Mouse (Mus musculus): ENCODE measurements around the gene Ugcg.
A peak's percentile ranks its signal among the peaks of the same experiment; 100 is the strongest.

The Ugcg gene

DNA sequence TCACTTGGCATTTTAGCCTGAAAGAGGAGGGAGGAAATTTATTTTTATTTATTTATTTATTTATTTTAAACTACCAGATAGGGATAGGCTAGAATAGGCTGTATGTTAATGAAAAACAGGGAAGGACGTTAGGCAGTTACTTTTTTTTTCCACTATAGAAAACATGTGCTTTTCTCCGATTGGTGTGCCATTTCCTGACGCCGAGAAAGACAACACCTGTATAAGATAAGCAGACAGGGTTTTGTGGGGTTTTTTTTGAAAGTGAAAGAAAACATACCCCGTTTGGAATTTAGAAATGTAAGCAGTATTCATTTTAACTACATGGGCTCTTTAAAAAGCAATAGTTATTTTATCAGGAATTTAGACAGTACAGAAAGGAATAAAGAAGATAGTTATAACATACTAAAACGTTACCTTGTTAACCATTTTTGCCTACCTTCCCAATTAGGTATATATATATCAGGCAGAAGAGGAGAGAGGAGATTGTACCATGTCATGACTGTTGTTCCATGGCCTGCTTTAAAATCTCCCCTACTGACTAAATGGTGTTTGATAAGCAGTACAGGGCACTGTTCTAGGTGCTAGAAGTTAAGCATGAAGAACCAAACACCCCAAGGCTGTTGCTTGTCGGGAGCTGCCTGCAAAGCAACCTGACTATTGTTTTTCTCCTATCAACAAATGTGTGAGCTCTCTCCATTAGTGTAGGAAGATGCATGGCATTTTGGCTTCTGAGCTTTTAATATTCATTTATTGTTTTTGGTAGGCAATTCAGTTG lies 1.8 kb downstream of the Ugcg start:
- DNase-seq: no peak

DNA sequence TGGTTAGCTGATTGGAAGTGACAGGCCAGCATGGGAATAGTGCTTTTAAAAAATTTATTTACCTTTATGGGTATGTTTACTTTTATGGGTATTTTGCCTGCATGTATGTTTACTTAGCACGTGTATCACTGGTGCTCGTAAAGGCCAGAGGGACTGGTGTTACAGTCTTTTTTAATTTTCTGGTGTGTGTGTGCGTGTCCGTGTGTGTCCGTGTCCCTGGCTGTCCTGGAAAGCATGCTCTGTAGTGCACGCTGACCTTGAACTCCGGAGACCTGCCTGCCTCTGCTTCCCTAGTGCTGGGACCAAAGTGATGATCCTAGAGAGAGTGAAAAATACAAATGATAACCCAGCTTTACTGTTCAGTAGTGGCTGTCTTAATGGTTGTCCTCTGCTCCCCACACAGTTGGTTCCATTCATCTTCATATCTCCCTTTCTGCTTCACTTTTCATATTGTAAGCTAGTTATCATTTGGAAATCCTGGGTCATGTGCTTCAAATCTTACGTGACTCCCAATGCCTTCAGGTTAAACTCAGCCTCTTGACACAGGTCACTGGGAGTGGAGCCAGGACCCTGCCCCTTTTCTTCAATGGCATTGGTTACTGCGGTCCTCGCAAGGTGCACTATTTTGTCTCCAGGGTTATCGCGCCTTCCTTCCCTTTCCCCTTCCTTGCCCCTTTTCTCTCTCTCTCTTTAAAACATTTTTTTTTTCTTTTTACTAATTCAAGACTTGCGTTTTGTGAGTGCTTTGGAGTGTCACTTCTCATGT lies 5.9 kb downstream of the Ugcg start:
- DNase-seq: peak in 1 of 2 experiments; percentile 42

DNA sequence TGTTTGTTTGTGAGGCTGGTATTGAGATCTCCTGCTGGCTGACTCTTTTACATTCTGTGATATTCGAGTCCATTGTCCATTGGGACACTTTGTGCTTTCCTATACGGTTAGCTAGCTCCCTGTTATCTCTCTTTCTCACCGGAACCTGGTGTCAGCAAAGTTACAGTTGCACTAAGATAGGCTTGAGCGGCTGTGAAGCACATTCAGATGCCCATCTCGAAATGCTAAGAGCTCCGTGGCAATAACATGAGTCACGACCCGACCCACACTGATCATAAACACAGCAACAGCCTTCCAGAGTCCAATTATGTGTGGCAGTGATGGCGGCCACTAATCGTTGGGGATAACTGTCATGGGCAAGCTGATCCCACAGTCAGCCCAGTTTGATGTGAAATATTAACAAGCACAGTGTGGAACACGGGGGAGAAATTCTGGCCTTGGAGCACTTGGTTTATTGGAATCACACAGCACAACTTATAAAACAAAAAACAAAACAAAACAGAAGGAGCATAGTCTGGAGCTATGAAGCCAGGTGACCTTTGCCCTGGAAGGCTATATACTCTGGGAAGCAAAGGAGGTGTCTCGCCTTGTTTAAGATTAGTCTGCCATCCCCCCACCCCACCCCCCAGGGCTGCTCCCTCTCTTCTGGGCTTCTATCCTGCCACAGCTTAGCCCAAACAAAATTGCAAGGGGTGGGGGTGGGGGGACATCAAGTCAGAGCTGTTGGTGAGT lies 7.5 kb downstream of the Ugcg start:
- peak in 1 of 2 experiments; percentile 10 for DNase-seq

DNA sequence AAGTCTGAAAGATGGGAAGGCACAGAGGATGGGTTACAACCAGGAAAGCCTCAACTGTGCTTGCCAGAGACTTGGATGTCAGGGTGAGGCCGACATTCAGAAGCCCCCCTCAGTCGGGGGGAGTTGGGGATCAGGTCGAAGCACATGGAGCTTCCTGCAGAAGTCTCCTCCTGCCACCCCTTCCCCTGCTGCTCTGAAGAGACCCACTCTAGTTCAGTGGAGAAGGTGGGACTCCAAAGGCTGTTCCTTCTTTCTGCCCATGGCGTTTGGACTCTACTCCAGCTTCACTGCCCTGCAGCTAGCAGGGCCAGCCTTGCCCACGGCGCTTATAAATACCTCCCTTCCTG lies 8.0 kb downstream of the Ugcg start:
- DNase-seq: no peak

DNA sequence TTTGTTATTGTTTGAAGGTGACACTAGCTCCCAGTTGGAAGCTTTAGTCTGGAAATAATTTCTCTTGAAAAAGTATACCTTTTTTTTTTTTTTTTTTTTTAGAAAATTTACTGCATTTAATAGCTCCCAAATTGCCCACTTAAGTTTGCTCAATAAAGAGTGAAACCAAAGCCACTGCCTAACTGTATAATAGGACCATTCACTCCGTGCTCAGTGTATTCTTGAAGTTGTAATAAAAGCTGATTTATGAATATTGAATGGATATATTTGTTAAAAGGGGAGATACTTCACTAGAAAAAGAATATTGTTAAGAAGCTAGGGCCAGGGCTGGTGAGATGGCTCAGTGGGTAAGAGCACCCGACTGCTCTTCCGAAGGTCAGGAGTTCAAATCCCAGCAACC lies 8.4 kb downstream of the Ugcg start:
- DNase-seq: no peak

DNA sequence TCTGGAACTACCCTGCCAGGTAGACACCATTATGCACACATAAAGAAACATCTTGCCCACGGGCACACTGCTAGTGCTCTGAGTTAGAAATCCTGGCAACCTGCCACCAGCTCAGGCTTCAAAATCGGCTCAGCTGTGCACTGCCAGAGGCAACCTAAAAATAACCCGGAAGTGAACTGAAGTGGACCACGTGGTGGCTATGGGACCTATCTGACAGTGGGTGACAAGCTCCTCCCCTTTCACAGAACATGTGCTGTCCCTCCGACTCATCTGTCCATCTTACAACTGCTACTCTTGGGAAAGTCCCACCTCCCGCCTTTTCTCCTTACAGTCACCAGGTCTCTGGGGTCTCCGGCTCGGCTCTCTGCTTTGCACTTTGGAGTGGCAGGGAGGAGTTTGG lies 10.3 kb downstream of the Ugcg start:
- DNase-seq: peak; percentile 42 to 74

DNA sequence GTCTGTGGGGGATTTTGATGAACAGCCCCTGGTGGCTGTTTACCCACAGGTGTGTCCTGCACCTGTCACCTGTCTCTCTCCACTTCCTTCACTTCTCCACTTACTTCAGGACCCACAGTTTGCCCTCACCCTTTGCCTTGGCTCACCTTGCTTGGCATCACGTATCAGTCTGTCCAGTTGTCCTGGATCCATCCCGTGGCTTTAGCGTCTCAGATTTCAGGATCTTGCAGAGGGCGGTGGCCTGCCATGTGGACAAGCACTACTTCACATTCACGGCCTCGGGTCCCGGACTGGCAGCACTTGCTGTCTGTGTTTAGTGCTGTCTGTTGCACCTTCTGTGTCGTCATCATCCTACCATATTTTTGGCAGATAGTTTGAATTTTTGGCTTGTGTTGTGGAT lies 10.7 kb downstream of the Ugcg start:
- DNase-seq: no peak

DNA sequence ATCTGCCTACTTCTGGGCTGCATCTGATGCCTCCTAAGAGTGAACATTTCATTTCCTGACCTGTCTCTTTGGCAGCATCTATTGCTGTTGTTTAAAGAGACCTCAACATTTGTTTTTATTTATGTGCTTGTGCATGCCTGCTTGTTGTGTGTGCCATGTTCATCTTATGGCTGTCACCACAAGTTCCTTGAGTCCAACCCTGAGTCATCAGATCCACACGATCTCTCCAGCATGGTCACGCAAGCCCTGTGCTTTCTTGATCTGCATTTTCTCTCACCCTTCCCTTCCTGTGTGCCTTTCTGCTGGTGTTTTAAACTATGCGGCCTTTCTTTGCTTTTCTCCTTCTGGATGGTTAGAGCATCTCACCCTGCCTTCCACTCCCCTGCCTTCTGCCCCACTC lies 11.6 kb downstream of the Ugcg start:
- no peak for DNase-seq

DNA sequence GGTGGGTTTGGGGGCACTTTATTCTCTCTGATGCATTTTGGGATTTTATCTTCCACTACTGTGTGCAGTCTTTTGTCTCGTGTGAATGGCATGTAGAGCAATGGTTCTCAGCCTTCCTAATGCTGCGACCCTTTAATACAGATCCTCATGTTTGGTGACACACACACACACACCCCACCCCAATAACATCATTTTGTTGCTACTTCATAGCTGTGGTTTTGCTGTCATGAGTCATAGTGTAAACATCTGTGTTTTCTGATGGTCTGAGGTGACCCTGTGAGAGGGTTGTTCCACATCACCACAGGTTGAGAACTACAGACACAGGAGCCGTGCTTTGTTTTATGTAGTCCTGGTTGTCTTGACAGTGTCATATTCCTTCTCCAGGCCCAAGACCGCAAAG lies 15.6 kb downstream of the Ugcg start:
- DNase-seq: no peak

DNA sequence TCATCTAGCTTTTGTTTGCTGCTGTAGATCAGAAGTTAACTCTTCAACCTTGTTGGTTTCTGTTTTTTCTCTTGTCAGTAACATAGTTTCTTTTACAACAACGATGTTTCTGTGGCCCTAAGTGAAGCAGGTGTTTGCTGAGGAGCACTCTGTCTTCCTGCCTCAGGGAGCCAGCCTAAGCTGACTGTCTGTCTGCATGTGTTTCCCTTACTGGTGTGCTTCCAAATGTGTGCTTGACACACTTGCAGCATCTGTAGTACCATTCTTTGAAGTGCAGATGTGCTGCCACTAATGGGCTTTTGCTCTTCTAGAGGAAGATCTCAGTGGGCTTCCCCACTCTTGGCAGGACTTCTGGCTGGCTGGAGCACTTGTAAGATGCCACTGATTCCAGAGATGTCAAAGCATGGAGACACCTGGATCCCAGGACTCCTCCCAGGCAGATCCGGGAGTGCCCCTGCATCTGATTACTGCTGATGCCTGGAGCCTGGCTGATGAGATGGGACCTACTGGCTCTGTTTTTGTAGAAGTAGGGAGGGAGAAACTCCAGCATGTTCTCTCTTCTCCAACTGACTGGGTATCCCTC lies 16.8 kb downstream of the Ugcg start:
- DNase-seq: no peak

DNA sequence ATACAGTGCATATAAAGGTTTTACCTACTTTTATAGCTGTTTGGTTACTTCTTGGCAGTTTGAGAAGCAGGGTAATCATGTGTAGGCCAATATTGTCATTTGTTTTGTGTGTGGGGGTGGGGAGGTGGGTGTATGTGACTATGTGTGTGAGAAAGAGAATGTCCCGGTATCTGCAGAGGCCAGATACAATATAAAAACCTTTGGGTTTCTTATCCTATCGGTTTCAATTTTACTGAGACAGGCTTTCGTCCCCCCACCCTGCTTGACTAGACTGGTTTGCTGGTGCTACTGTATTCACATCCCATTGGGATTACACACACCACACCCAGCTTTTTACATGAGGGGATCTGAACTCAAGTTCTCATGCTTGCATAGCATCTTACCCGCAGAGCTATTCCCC lies 17.5 kb downstream of the Ugcg start:
- no peak for DNase-seq

DNA sequence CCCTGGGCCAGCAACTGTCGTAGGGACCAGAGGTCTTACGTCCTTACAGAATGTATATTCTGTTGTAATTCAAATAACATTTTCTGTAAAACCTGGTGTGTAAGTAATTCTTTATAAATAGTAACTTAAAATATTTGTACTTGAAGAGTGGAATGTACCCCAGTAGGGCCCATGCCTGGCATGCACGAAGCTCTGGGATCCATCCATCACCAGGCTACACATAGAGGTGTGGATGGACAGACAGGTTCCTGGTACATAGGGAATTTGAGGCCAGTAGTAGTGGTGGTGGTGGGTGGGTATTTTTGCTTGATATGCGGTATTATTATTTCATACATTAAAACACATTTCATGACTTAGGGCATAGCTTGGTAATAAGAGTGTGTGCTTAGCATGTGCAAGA lies 19.6 kb downstream of the Ugcg start:
- DNase-seq: no peak

DNA sequence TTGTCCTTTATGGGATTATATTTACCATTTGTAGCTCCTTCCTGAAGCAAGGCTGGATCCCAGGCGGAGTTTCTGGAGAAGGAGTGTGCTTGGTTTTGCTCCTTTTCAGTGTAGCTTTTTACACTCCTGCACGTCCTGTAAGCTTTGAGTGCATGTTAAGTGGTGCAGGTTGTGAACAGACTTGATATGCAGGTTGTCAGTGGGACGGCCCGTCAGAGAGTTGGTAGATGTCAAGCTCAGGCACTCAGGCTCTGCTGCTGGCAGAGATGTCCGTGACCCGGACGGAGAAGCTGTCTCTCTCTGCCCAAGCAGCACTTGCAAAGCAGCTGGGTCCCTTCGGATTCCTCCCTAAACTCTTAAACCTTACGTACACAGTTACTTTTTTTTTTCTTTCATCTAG lies 22.1 kb downstream of the Ugcg start:
- no peak for DNase-seq

DNA sequence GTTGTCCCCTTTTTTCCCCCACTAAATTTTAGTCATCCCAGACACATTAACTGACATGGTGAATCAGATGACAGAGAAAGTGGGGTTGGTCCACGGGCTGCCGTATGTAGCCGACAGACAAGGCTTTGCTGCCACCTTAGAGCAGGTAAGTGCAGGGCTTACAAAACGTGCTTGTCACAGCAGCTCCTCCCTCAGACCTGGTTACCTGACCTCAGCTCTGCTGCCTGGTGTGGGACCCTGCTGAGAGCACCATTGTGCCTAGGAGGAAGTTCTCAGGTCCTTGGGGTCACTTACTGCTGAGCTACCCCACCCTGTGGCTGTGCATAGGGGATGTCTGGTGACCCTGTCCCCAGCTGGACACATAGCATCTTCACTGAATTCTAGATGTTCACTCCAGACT lies 24.8 kb downstream of the Ugcg start:
- DNase-seq: no peak

DNA sequence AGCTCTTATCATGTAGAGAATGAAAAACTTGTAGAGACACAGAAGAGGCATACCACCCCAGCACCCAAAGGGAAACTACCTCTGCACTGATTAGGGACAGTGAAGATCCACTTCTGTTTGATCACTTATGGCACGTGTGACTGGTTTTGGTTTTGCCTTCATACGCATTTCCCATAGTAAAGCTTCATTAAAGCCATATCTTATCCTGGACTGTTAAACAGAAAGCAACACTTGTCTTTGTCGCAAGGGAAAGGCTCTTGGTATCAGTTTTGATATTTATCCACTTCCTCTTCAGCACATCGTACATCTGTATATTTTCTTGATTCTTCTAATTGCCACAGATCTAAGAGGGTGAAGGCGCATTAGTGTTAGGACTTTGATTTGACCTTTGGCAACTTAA lies 25.6 kb downstream of the Ugcg start:
- DNase-seq: no peak

DNA sequence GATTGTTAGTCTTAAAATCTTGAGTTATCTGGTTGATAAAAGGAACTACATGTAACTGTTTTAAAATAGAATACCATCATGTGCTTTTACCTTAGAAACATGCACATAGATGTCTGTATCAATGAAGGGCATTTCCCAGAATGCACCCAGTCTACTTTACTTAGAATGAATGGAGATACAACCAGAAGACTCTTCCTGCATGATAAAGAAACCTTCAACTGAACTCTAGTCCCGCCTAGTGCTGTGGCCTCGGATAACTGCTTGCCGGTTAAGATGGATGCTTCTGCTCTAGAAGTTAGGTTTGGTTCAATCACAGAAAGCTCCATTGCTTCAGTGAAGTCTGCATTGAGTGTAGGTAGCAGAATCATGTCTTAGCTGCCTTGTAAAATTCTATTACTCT lies 26.5 kb downstream of the Ugcg start:
- no peak for DNase-seq

DNA sequence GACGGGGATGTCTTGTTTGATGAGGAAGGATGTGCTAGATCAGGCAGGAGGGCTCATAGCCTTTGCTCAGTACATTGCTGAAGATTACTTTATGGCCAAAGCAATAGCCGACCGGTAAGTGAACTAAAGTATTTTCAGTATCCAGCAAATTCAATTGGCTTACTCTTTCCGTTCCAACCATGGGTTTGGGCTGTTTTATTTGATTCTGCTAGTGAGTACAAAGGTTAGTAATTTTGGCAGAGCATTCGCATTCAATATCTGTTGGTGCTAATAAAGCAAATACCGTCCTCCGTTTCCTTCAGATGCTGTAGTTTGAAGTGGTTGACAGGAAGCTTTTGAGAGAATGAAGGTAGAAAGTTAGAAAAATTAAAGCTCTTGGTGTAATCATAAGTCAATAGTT lies 28.0 kb downstream of the Ugcg start:
- no peak for DNase-seq

DNA sequence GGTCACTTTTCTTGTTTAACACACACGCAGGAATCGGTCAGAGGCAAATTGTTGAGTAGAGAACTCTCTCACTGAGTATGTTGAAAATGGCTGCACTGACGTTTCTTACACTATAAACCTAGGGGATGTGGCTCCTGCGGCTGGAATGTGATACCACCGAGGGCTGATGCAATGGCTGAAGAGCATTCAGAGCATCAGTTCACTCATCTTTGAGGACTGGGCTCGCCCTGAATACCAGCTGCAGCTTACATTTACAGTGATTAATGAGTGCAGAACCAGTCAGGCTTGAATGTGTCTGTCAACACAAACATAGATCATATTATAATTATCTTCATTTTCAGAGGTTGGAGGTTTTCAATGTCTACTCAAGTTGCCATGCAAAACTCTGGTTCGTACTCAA lies 29.1 kb downstream of the Ugcg start:
- DNase-seq: no peak

DNA sequence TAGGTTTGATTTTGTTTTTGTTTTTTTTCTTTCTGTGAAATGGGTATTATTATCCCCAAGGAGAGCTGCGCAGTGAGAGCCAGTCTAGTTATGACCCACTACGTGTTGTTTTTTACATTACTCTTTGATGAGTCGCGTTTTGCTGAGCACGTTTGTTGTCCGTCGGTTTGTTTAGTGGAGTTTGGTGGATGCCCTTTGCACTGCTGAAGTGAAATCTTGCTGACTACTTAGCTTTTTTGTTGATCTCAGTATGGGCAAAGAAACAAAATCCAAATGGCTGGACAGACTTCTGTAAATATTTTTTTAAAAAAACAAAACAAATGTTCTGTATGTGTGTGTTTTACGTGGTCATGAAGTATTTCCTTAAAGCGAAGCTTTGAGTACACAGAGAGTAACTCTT lies 33.2 kb downstream of the Ugcg start:
- peak; percentile 29 to 50 for DNase-seq

DNA sequence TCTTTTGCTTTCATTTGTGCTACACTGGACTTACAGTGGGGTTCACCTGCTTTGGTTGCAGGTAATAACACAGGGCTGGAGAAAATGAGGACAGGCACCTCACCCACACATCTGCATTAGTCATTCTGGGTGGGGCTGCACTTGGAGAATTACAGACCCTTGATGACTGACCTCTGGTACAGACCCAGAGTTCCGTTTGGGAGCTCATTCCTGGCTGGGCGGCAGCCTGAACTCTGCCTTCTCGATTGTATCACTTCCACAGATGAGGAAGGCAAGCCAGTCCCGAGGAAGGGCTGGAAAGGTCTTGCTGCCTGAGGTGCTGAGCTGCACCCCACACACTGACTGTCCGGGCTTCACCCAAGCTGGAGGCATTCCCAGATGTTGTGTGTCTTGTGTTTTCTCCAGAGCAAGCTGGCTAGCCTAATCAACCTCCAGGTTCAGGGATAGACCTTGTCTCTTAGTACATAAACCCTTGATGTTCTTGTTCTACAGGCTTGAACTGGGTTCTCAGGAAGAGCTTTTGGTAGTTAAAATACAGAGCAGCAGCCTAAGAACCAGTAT lies 34.1 kb downstream of the Ugcg start:
- DNase-seq: no peak

DNA sequence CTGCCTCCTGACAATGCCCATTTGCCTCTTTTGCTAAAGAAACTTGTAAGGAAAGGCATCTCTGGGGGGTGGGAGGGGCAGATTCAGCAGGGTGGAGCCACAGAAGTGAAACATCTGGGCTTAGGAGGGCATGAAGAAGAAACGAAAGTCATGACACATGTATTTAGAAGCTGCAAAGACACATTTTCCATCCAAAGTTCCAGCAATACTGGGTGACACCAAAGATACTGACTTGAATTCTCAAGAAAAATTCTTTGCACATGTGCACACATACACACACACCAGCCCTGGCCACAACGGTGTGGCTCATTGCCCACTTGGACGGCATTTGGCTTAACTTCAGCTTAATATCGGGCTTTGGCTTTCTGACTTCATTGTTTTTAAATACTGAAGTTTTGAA lies 35.8 kb downstream of the Ugcg start:
- no peak for DNase-seq

DNA sequence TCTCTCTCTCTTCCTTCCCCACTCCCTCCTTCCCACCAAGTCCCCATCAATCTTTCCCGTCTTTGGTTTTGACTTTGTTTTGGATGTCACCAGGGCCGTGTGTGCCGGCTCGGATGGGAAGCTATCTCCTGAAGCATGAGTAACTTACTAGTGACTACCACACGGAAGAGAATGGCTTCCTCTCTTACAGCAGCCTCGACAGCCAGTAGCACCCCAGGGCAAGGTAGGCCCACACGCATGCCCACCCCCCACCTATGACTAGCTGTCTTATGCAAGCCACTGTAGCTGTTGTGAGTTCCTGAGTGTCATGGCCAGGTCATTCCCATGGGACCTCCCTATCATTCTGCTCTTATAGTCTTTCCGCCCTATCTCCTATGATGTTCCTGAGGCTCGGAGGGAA lies 38.0 kb downstream of the Ugcg start:
- no peak for DNase-seq

DNA sequence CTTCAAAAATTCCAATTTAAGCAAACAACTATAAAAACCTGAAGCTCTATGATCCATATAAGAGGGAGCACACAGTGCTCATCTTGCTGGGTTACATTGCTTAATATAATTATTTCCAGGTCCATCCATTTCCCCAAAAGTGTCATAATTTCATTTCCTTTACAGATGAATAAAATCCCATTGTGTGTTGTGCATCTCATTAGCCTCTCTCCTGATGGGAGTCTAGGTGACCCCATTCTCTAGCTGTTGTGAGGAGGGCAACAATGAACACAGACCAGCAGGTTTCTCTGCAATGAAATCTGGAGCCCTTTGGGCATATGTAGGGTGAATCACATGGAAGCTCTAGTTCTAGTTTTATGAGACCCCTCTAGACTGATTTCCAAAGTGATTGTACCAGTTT lies 39.9 kb downstream of the Ugcg start:
- no peak for DNase-seq

Measured in kidney, postnatal 36 days (tissue).